Mouse (Mus musculus) effector memory CD4-positive, alpha-beta T cell, adult 7 months (primary cell): ENCODE results near the gene Smarcd2. TPM values are rescaled to one million over a fixed set of nuclear protein-coding genes. Genes with fewer than 3 reads are reported as not detected.

Source experiments
- polyA plus RNA-seq: library from polyadenylated mRNA; unstranded; fragments of 100-300 nt; shearing (Covaris generic); gene quantifications from one replicate; pipeline ENCODE4 v1.2.1, GENCODE M21; 2017

Smarcd2 gene
- 119 TPM for polyA plus RNA-seq

DNA sequence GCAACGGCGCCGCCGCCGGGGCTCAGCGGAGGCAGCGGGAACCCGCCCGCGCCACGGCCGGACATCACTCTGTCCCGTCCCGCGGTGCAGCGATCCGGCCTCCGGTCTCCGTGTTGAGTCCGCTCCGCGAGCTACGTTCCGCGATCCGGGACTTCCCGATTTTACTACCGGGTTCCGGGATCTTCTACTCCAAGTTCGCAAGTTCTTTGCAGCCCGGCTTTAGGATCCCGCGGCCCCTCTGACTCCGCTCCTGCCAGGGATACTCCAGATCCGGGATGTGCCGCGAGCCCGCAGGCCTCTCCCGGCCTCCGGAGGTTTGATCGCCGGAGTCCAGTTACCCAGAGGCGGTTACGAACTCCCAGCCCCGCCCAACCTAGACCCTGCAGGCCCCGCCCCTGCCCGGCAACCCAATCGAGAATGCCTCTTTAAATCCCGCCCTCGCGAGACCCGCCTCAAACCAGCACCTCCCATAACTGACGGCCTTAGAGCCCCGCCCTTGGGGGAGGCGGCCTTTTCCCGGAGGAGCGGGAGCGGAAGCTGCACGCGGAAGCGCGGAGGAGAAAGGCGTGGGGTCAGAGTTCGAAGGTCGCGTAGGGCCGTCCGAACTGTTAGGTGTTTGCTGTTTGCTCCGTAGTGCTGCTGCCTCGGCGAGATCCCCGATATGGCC, at the start of gene Smarcd2:
TSS of gene Smarcd2 (minus strand) at position 329 of the 667 bp plus-strand sequence.

DNA sequence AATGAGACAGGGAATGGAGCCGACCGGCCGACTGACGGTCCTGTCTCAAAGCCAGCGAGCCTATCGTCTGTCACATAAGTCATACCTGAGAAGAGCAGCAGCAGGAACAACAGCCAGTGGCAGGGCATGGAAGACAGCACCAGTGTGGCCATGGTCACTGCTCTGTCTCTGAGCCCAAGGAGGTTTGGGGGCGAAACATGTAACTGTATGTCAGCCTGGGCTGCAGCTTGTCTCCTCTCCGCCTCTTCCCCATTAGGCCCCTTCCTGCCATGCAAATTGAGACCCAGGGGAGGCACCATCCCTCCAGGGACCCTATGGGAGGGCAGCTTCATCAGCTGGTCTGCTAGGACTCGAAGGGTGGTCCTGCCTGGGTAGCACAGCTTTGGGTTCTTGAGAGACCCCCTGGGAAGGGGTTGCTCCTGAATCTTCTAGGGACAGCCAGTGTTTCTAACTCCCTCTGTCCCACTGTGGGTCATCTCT, 41.6 kb upstream of the Smarcd2 start, which contains the start of gene Cd79b:
TSS of gene Cd79b (minus strand) at position 430 of the 480 bp plus-strand sequence.

DNA sequence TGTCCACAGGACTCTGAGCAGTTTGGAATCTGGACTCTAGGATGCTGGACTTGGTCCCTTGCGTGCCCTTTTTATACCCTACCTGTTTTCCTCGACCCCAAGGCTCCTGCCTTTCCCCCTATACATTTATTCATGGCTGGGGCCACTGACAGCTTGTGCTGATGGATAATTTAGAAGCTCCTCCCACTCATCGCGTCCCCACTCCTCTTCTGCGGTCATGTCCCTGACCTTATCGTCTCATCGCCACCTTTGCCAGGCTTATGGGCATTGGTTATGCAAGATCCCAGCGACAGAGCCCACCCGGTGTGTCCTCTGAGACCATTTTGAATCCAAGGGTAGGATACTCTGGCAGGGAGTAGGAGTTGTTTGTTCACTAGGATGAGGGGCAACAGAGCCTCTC, 29.0 kb upstream of the Smarcd2 start, which contains the start of gene Gh:
TSS of gene Gh (minus strand) at position 101 of the 400 bp plus-strand sequence.

DNA sequence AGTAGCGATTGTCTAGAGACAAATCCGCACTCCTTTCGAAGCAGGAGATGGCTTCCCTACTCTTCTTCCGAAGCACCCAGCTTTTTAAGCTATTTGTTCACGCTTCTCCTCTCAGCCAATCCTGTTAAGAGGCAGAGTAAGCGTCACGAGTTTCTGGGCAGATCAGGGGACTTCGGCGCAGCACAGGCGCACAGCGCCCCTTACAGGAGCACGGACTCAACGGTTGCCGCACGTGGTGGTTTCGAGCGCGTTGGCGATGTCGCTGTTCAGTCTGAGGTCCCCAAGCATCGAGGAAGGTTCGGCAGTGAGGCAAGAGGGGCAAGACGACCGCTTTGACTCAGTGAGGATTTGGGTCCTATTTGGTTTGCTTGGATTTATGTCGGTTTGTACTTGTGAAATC, 3.7 kb upstream of the Smarcd2 start, which contains the start of gene Tcam1:
TSS of gene Tcam1 (plus strand) at position 219 of the 400 bp plus-strand sequence.

DNA sequence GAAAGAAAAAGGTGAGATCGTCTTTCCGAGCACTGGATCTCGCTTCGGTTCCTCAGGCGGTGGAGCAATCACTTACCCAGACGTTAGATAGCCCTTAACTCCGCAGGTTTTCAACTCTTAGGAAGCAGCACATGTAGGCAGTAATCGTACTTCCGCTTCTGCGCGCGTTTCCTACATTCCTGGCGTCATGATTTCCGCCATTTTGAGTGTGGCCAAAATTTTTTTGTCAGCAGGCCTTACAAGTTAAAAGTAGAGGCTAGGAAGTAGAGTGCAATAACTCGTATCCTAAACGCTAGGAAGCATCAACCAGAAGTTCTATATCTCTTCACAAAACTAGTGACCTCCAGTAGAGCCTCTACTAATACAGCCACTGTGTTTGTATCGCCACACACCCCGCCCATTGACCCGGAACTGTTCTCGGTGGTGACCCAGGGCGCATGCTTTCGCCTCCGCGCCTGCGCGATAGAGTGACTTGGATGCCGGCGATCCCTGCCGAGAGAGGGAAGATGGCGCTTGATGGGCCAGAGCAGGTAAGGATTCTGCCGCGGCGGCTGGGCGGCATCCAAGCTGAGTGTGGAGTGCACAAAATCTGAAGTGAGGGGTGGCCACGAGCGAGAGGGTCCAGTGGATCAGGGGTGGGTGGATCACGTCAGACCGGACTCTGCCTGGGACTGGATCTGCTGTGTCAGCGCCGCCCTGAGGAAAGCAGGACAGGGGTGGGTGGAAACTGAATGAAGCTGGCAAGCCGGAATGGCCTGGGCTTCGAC, 16.9 kb downstream of the Smarcd2 start, which contains the start of the genes Ftsj3 and Psmc5:
TSS of gene Ftsj3 (minus strand) at position 395 of the 767 bp plus-strand sequence.
TSS of gene Psmc5 (plus strand) at position 470 of the 767 bp plus-strand sequence.

DNA sequence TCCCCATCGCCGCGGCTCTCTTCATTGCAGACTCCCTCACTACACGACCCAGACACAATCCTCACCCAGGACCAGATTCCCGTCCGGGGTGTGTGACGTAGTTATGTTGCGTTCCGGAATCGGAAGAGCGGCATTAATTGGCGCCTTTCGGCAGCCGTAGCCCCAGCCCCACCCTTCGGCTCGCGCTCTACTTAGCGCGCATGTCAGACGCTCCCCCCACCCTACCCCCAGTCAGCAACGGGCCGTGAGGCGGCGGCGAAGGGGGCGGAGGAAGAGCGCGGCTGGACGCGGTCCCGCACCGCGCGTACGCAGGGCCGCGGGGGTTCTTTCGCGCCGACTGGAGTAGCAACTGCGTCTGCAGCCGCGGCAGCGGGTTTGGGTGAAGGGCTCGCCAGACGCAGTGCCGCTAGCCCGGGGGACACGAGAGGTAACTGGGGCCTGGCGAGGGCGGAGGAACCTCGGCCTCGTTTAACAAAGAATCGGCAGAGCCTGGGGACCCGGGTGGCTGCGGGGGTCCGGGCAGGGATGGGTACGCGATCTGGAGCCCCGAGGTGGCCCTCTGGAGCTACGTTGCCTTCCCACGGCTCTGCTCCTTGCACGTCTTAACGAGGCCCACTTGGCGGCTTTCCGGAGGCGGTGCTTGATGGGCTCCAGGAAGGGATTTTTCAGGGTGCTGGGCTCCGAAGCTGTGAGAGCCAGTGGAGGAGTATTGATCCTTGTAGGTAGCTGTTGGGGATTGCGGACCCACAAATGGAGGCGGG, 55.9 kb downstream of the Smarcd2 start, which contains the start of gene Ddx42:
TSS of gene Ddx42 (plus strand) at position 197 of the 761 bp plus-strand sequence.

GRCm38 (mm10) chr11:106215927-106216729, 56.6 kb downstream of the Smarcd2 start, which contains the start of gene Ccdc47:
Gene Ccdc47, minus strand, starts transcription at chr11:106216344.

Other genes starting within 250 kb of the Smarcd2 start
- gene Dcaf7, start 236.1 kb downstream of the Smarcd2 start, polyA plus RNA-seq: 77.0 TPM
- gene Taco1, start 206.9 kb downstream of the Smarcd2 start, polyA plus RNA-seq: 4.9 TPM
- 98.7 TPM for gene Map3k3, start 188.4 kb downstream of the Smarcd2 start, polyA plus RNA-seq
- not detected for gene Gm10840, start 112.1 kb downstream of the Smarcd2 start, polyA plus RNA-seq
- gene Limd2, start 112.1 kb downstream of the Smarcd2 start, polyA plus RNA-seq: 1,126 TPM
- 29.8 TPM for gene Strada, start 70.8 kb downstream of the Smarcd2 start, polyA plus RNA-seq
- 51.3 TPM for gene Ccdc47, start 56.6 kb downstream of the Smarcd2 start, polyA plus RNA-seq
- gene Ddx42, start 56.0 kb downstream of the Smarcd2 start, polyA plus RNA-seq: 119 TPM
- 79.2 TPM for gene Ftsj3, start 16.9 kb downstream of the Smarcd2 start, polyA plus RNA-seq
- gene Psmc5, start 16.8 kb downstream of the Smarcd2 start, polyA plus RNA-seq: 134 TPM
- 0.35 TPM for gene Tcam1, start 3.7 kb upstream of the Smarcd2 start, polyA plus RNA-seq
- not detected for gene Gh, start 28.9 kb upstream of the Smarcd2 start, polyA plus RNA-seq
- 0.44 TPM for gene Cd79b, start 41.8 kb upstream of the Smarcd2 start, polyA plus RNA-seq
- gene Scn4a, start 80.3 kb upstream of the Smarcd2 start, polyA plus RNA-seq: 0.06 TPM
- not detected for gene Prr29, start 92.5 kb upstream of the Smarcd2 start, polyA plus RNA-seq
- gene Icam2, start 115.1 kb upstream of the Smarcd2 start, polyA plus RNA-seq: 88.7 TPM
- 115 TPM for gene Ern1, start 214.9 kb upstream of the Smarcd2 start, polyA plus RNA-seq